Mouse (Mus musculus): Measurements from ENCODE around the gene Pde4a. TPM values are rescaled to one million over a fixed set of nuclear protein-coding genes. Genes with fewer than 3 reads are reported as not detected.
"Not testable (repeated sequence)": the region's sequence is repeated elsewhere in the genome, so short reads cannot be mapped to it uniquely, and the experiment has no call there.

Pde4a gene
- polyA plus RNA-seq, 1 experiment from 2014 or later: 18.9 TPM

- H3K9ac ChIP-seq: peak overlapping the region; percentile 69
- no peak for ATAC-seq (ENCODE audit: low read depth)
- peaks cover 40% of the 10 kb centered on the region for H3K4me1 ChIP-seq (replicated peaks)
- H3K27ac ChIP-seq (replicated peaks): peak overlapping the region; percentile 68
- peak overlapping the region; percentile 48 for H3K4me3 ChIP-seq
- H3K9me3 ChIP-seq: no peaks in the 10 kb centered on the region
- no peaks in the 10 kb centered on the region for H3K36me3 ChIP-seq
- 5% methylated on average over 42 of the region's 42 CpGs for WGBS
- H3K27me3 ChIP-seq: peaks cover 74% of the 10 kb centered on the region
- peak overlapping the region; percentile 80 for H3K4me2 ChIP-seq
Measured at GRCm38 (mm10) chr9:21243826-21244427, 78.4 kb downstream of the Pde4a start.

GRCm38 (mm10) chr9:21244428-21245112, 79.1 kb downstream of the Pde4a start:
- H3K4me1 ChIP-seq (replicated peaks): peaks cover 35% of the 10 kb centered on the region
- no peaks in the 10 kb centered on the region for H3K9me3 ChIP-seq
- H3K27me3 ChIP-seq: peaks cover 80% of the 10 kb centered on the region
- H3K4me2 ChIP-seq: peak overlapping the region; percentile 80
- ATAC-seq (ENCODE audit: low read depth): peak; percentile 70; the same call in 1 of the 2 replicates
- under 1% methylated on average over 72 of the region's 72 CpGs for WGBS
- no peaks in the 10 kb centered on the region for H3K36me3 ChIP-seq
- peak overlapping the region; percentile 48 for H3K4me3 ChIP-seq
- H3K9ac ChIP-seq: peak overlapping the region; percentile 69
- peak overlapping the region; percentile 68 for H3K27ac ChIP-seq (replicated peaks)

- peak overlapping the region; percentile 80 for H3K4me2 ChIP-seq
Measured at GRCm38 (mm10) chr9:21245113-21245487, 79.6 kb downstream of the Pde4a start.

GRCm38 (mm10) chr9:21246342-21246741, 80.8 kb downstream of the Pde4a start:
- no peak overlapping the region for H3K4me2 ChIP-seq
- H3K9me3 ChIP-seq: no peaks in the 10 kb centered on the region
- no peak for ATAC-seq (ENCODE audit: low read depth)
- H3K27me3 ChIP-seq: peaks cover 98% of the 10 kb centered on the region
- peaks cover 33% of the 10 kb centered on the region for H3K4me1 ChIP-seq (replicated peaks)
- H3K9ac ChIP-seq: no peak overlapping the region
- WGBS: 65% methylated on average over 1 of the region's 1 CpGs
- no peaks in the 10 kb centered on the region for H3K36me3 ChIP-seq
- no peak overlapping the region for H3K27ac ChIP-seq (replicated peaks)
- no peak overlapping the region for H3K4me3 ChIP-seq

More at GRCm38 (mm10) chr9:21245113-21245487, 79.6 kb downstream of the Pde4a start:
- ATAC-seq (ENCODE audit: low read depth): no peak
- Histone ChIP-seq H3K36me3 (no peaks in the 10 kb centered on the region), H3K4me1 (replicated peaks) (peaks cover 33% of the 10 kb centered on the region), H3K27me3 (peaks cover 86% of the 10 kb centered on the region), H3K9me3 (no peaks in the 10 kb centered on the region), H3K9ac (peak overlapping the region; percentile 69), H3K27ac (replicated peaks) (peak overlapping the region; percentile 68; the same call in 1 of the 2 replicates), H3K4me3 (peak overlapping the region; percentile 48)
- WGBS: 2% methylated on average over 16 of the region's 16 CpGs

GRCm38 (mm10) chr9:21248326-21248725, 82.8 kb downstream of the Pde4a start, which contains the start of gene S1pr5:
Gene S1pr5 (minus strand): TSS chr9:21248443.
- H3K4me3 ChIP-seq: peak within 1 kb of the TSS; percentile 21
- WGBS: 1% methylated on average over 28 of the region's 30 CpGs

GRCm38 (mm10) chr9:21249629-21250508, 84.4 kb downstream of the Pde4a start:
- no peaks in the 10 kb centered on the region for H3K36me3 ChIP-seq
- no peak overlapping the region for H3K27ac ChIP-seq (replicated peaks)
- no peak overlapping the region for H3K4me3 ChIP-seq
- no peaks in the 10 kb centered on the region for H3K9me3 ChIP-seq
- ATAC-seq (ENCODE audit: low read depth): no peak
- peaks cover 83% of the 10 kb centered on the region for H3K27me3 ChIP-seq
- no peak overlapping the region for H3K4me2 ChIP-seq
- peaks cover 14% of the 10 kb centered on the region for H3K4me1 ChIP-seq (replicated peaks)
- WGBS: 33% methylated on average over 17 of the region's 17 CpGs
- no peak overlapping the region for H3K9ac ChIP-seq

More at GRCm38 (mm10) chr9:21248326-21248725, 82.8 kb downstream of the Pde4a start, which contains the start of gene S1pr5:
- Histone ChIP-seq H3K4me2 (peak within 1 kb of the TSS; percentile 30), H3K27me3 (peaks cover 98% of the 10 kb centered on the region), H3K36me3 (no peaks in the 10 kb centered on the region), H3K27ac (replicated peaks) (no peak within 1 kb of the TSS), H3K9ac (no peak within 1 kb of the TSS), H3K4me1 (replicated peaks) (peaks cover 27% of the 10 kb centered on the region), H3K9me3 (no peaks in the 10 kb centered on the region)
- no peak for ATAC-seq (ENCODE audit: low read depth)

- ATAC-seq (ENCODE audit: low read depth): no peak
- Histone ChIP-seq H3K4me1 (replicated peaks) (peaks cover 8% of the 10 kb centered on the region), H3K9me3 (no peaks in the 10 kb centered on the region), H3K36me3 (no peaks in the 10 kb centered on the region), H3K27ac (replicated peaks) (no peak overlapping the region), H3K4me3 (no peak overlapping the region), H3K27me3 (peaks cover 76% of the 10 kb centered on the region), H3K4me2 (no peak overlapping the region), H3K9ac (no peak overlapping the region)
- WGBS: 61% methylated on average over 2 of the region's 2 CpGs
Measured at GRCm38 (mm10) chr9:21250509-21250908, 85.0 kb downstream of the Pde4a start.

GRCm38 (mm10) chr9:21251116-21251735, 85.7 kb downstream of the Pde4a start:
- WGBS: 69% methylated on average over 13 of the region's 13 CpGs
- no peak overlapping the region for H3K4me3 ChIP-seq
- no peak overlapping the region for H3K4me2 ChIP-seq
- H3K9me3 ChIP-seq: no peaks in the 10 kb centered on the region
- peaks cover 8% of the 10 kb centered on the region for H3K4me1 ChIP-seq (replicated peaks)
- H3K27me3 ChIP-seq: peaks cover 69% of the 10 kb centered on the region
- H3K9ac ChIP-seq: no peak overlapping the region
- no peaks in the 10 kb centered on the region for H3K36me3 ChIP-seq
- no peak for ATAC-seq (ENCODE audit: low read depth)
- H3K27ac ChIP-seq (replicated peaks): no peak overlapping the region

- no peak for ATAC-seq (ENCODE audit: low read depth)
- Histone ChIP-seq H3K27ac (replicated peaks) (no peak overlapping the region), H3K9ac (no peak overlapping the region), H3K36me3 (no peaks in the 10 kb centered on the region), H3K4me1 (replicated peaks) (no peaks in the 10 kb centered on the region), H3K4me3 (no peak overlapping the region), H3K4me2 (no peak overlapping the region), H3K9me3 (no peaks in the 10 kb centered on the region), H3K27me3 (peaks cover 35% of the 10 kb centered on the region)
Measured at GRCm38 (mm10) chr9:21254690-21255089, 89.2 kb downstream of the Pde4a start.

GRCm38 (mm10) chr9:21256349-21256748, 90.8 kb downstream of the Pde4a start:
- H3K36me3 ChIP-seq; H3K4me3 ChIP-seq; ATAC-seq (ENCODE audit: low read depth); H3K4me2 ChIP-seq; H3K9ac ChIP-seq; H3K4me1 ChIP-seq (replicated peaks); H3K27ac ChIP-seq (replicated peaks); H3K9me3 ChIP-seq: not testable (repeated sequence)
- peaks cover 22% of the 10 kb centered on the region for H3K27me3 ChIP-seq
- WGBS: 73% methylated on average over 4 of the region's 4 CpGs

- WGBS: 79% methylated on average over 6 of the region's 6 CpGs
Measured at GRCm38 (mm10) chr9:21260491-21261040, 95.1 kb downstream of the Pde4a start.

More at GRCm38 (mm10) chr9:21260491-21261040, 95.1 kb downstream of the Pde4a start:
- Histone ChIP-seq H3K4me3 (no peak overlapping the region), H3K27ac (replicated peaks) (no peak overlapping the region), H3K9ac (no peak overlapping the region), H3K4me2 (no peak overlapping the region), H3K36me3 (no peaks in the 10 kb centered on the region), H3K9me3 (no peaks in the 10 kb centered on the region), H3K4me1 (replicated peaks) (peaks cover 5% of the 10 kb centered on the region), H3K27me3 (peaks cover 3% of the 10 kb centered on the region)
- ATAC-seq (ENCODE audit: low read depth): no peak

Measured in neural tube, embryonic 13.5 days (tissue).